Mouse (Mus musculus): ENCODE results near the gene Coq2. TPM values are rescaled to one million over a fixed set of nuclear protein-coding genes. Genes with fewer than 3 reads are reported as not detected.

Coq2 gene
- total and polyA plus RNA-seq, 3 experiments = 35.4 to 56.1 TPM; not detected in 1

GRCm38 (mm10) chr5:100632540-100633129, 42.3 kb downstream of the Coq2 start:
- Histone ChIP-seq H3K27me3 (ENCODE audit: control insufficient read depth in 1 of 2, insufficient read depth in 2 of 2, low read length in 2 of 2) (no peaks in the 10 kb centered on the region), H3K4me3 (ENCODE audit: control insufficient read depth in 1 of 2, insufficient read depth in 1 of 2, low read depth in 2 of 2, low read length in 2 of 2) (no peak overlapping the region), H3K79me2 (ENCODE audit: control insufficient read depth, insufficient read depth, low read length, poor library complexity) (no peaks in the 10 kb centered on the region), H3K36me3 (ENCODE audit: control insufficient read depth in 1 of 2, insufficient read depth in 2 of 2, low read length in 2 of 2) (peaks cover 0 to 15% of the 10 kb centered on the region in 2 experiments; a peak in 2 of 4 replicates), H3K9me3 (replicated peaks; ENCODE audit: insufficient read depth, low read length) (no peaks in the 10 kb centered on the region), H3K27ac (ENCODE audit: control insufficient read depth, low read depth, low read length) (no peak overlapping the region), H3K9ac (ENCODE audit: control insufficient read depth, low read depth, low read length, poor library complexity, severe bottlenecking) (no peak overlapping the region), H3K4me1 (ENCODE audit: control insufficient read depth in 1 of 2, insufficient read depth in 2 of 2, low read length in 2 of 2) (peaks cover 6 to 24% of the 10 kb centered on the region in 2 experiments)
- no peak for DNase-seq (ENCODE audit: low read depth, low spot score)
- TF ChIP-seq POLR2AphosphoS2 (IDR thresholded peaks at IDR 0.05; ENCODE audit: low read length) (no peak), CHD2 (IDR thresholded peaks at IDR 0.05; ENCODE audit: low read length) (no peak), UBTF (IDR thresholded peaks at IDR 0.05; ENCODE audit: borderline replicate concordance, insufficient read depth, low read depth, low read length) (no peak), MYB (IDR thresholded peaks at IDR 0.05; ENCODE audit: low read depth, low read length) (no peak), USF2 (IDR thresholded peaks at IDR 0.05; ENCODE audit: borderline replicate concordance in 1 of 2, insufficient read depth in 1 of 2, low read depth in 1 of 2, low read length in 2 of 2) (no peak), ZKSCAN1 (IDR thresholded peaks at IDR 0.05; ENCODE audit: low read depth, low read length) (no peak), RCOR1 (IDR thresholded peaks at IDR 0.05; ENCODE audit: low read depth, low read length) (no peak), MEF2A (IDR thresholded peaks at IDR 0.05; ENCODE audit: extremely low read depth, insufficient replicate concordance, low read depth, low read length, poor library complexity, severe bottlenecking) (no peak), HCFC1 (IDR thresholded peaks at IDR 0.05; ENCODE audit: low read depth, low read length) (no peak), GATA1 (IDR thresholded peaks at IDR 0.05; ENCODE audit: low read depth, low read length) (no peak), MYC (IDR thresholded peaks at IDR 0.05; ENCODE audit: low read depth, low read length) (no peak), RAD21 (IDR thresholded peaks at IDR 0.05; ENCODE audit: low read depth, low read length) (no peak), MAFK (IDR thresholded peaks at IDR 0.05; ENCODE audit: borderline replicate concordance, low read depth, low read length) (no peak), SMC3 (IDR thresholded peaks at IDR 0.05; ENCODE audit: low read depth, low read length) (no peak), TBP (IDR thresholded peaks at IDR 0.05; ENCODE audit: low read depth, low read length) (no peak), TAL1 (IDR thresholded peaks at IDR 0.05; ENCODE audit: low read length) (no peak), POLR2A (IDR thresholded peaks at IDR 0.05; ENCODE audit: control insufficient read depth in 1 of 2, insufficient read depth in 1 of 2, low read depth in 1 of 2, low read length in 2 of 2, poor library complexity in 1 of 2) (no peak), ZMIZ1 (IDR thresholded peaks at IDR 0.05; ENCODE audit: low read depth, low read length) (no peak)

GRCm38 (mm10) chr5:100628807-100629206, 46.1 kb downstream of the Coq2 start:
- Histone ChIP-seq H3K79me2 (ENCODE audit: control insufficient read depth, insufficient read depth, low read length, poor library complexity) (no peaks in the 10 kb centered on the region), H3K9ac (ENCODE audit: control insufficient read depth, low read depth, low read length, poor library complexity, severe bottlenecking) (no peak overlapping the region), H3K27ac (ENCODE audit: control insufficient read depth, low read depth, low read length) (no peak overlapping the region), H3K9me3 (replicated peaks; ENCODE audit: insufficient read depth, low read length) (no peaks in the 10 kb centered on the region), H3K36me3 (ENCODE audit: control insufficient read depth in 1 of 2, insufficient read depth in 2 of 2, low read length in 2 of 2) (peaks cover 0 to 7% of the 10 kb centered on the region in 2 experiments; a peak in 2 of 4 replicates), H3K27me3 (ENCODE audit: control insufficient read depth in 1 of 2, insufficient read depth in 2 of 2, low read length in 2 of 2) (no peaks in the 10 kb centered on the region), H3K4me1 (ENCODE audit: control insufficient read depth in 1 of 2, insufficient read depth in 2 of 2, low read length in 2 of 2) (peaks cover 0 to 14% of the 10 kb centered on the region in 2 experiments; a peak in 2 of 4 replicates), H3K4me3 (ENCODE audit: control insufficient read depth in 1 of 2, insufficient read depth in 1 of 2, low read depth in 2 of 2, low read length in 2 of 2) (no peak overlapping the region)
- TF ChIP-seq EP300 (IDR thresholded peaks at IDR 0.05; ENCODE audit: low read depth in 1 of 2, low read length in 2 of 2) (peak in 1 of 2 experiments; percentile 24; a peak in 1 of 4 replicates), TAL1 (IDR thresholded peaks at IDR 0.05; ENCODE audit: low read length) (no peak), MXI1 (IDR thresholded peaks at IDR 0.05; ENCODE audit: low read depth, low read length) (no peak)
- DNase-seq (ENCODE audit: low read depth, low spot score) = no peak
